Mouse (Mus musculus) thymus, adult 18-20 months (tissue): ENCODE results near the gene Otub2.

ENCODE experiments used
- DNase-seq, 2 experiments: peaks; one replicate each; pipeline ENCODE4 v3.0.0; 2022; ENCODE audit warnings: mixed read lengths in 2 of 2

Gene Otub2

GRCm38 (mm10) chr12:103388505-103389347 is at the start of gene Otub2:
Gene Otub2 (plus strand): TSS chr12:103388682.
- DNase-seq, result peak; percentile 84 to 89

GRCm38 (mm10) chr12:103341212-103341611 is 47.3 kb upstream of the Otub2 start:
- peak in 1 of 2 experiments; percentile 59 for DNase-seq

- peak in 1 of 2 experiments; percentile 62 for DNase-seq
Measured at GRCm38 (mm10) chr12:103343456-103343855, 45.0 kb upstream of the Otub2 start.

- DNase-seq, result no peak
Measured at GRCm38 (mm10) chr12:103344934-103345333, 43.5 kb upstream of the Otub2 start.

GRCm38 (mm10) chr12:103346945-103347344 is 41.5 kb upstream of the Otub2 start:
- no peak for DNase-seq

- DNase-seq, result no peak
Measured at GRCm38 (mm10) chr12:103347406-103347805, 41.1 kb upstream of the Otub2 start.

- peak in 1 of 2 experiments; percentile 61 for DNase-seq
Measured at GRCm38 (mm10) chr12:103348506-103348905, 40.0 kb upstream of the Otub2 start.

GRCm38 (mm10) chr12:103352735-103353134 is 35.7 kb upstream of the Otub2 start:
- no peak for DNase-seq

GRCm38 (mm10) chr12:103353538-103353937 is 34.9 kb upstream of the Otub2 start:
- DNase-seq, result no peak

GRCm38 (mm10) chr12:103355746-103356414 is 32.6 kb upstream of the Otub2 start, which contains the start of gene Asb2:
Gene Asb2 (minus strand): TSS chr12:103356001.
- DNase-seq, result no peak

- no peak for DNase-seq
Measured at GRCm38 (mm10) chr12:103356415-103356748, 32.1 kb upstream of the Otub2 start.

GRCm38 (mm10) chr12:103358216-103358615 is 30.3 kb upstream of the Otub2 start:
- DNase-seq, result no peak

- no peak for DNase-seq
Measured at GRCm38 (mm10) chr12:103358951-103359801, 29.3 kb upstream of the Otub2 start.

- DNase-seq, result no peak
Measured at GRCm38 (mm10) chr12:103360812-103361211, 27.7 kb upstream of the Otub2 start.

GRCm38 (mm10) chr12:103361539-103362307 is 26.8 kb upstream of the Otub2 start:
- no peak for DNase-seq

- DNase-seq, result no peak
Measured at GRCm38 (mm10) chr12:103362336-103362735, 26.1 kb upstream of the Otub2 start.

- no peak for DNase-seq
Measured at GRCm38 (mm10) chr12:103367171-103367570, 21.3 kb upstream of the Otub2 start.

GRCm38 (mm10) chr12:103367620-103368325 is 20.7 kb upstream of the Otub2 start:
- DNase-seq, result peak in 1 of 2 experiments; percentile 40

GRCm38 (mm10) chr12:103368326-103368669 is 20.2 kb upstream of the Otub2 start:
- no peak for DNase-seq

- no peak for DNase-seq
Measured at GRCm38 (mm10) chr12:103368777-103369176, 19.7 kb upstream of the Otub2 start.

GRCm38 (mm10) chr12:103370861-103371260 is 17.6 kb upstream of the Otub2 start:
- DNase-seq, result no peak

- peak in 1 of 2 experiments; percentile 29 for DNase-seq
Measured at GRCm38 (mm10) chr12:103371711-103372110, 16.8 kb upstream of the Otub2 start.
